Mouse (Mus musculus) liver, adult (tissue): ENCODE measurements around the gene Ajm1.

ENCODE experiments used
- GATA4 ChIP-seq: IDR thresholded peaks from 2 replicates; pipeline ENCODE4 v1.6.1; 2014; ENCODE audit warnings: mild to moderate bottlenecking, low read length; ENCODE audit not compliant: insufficient replicate concordance

The Ajm1 gene

GRCm38 (mm10) chr2:25577951-25578795, 3.4 kb downstream of the Ajm1 start:
- TF ChIP-seq GATA4, result no peak

DNA sequence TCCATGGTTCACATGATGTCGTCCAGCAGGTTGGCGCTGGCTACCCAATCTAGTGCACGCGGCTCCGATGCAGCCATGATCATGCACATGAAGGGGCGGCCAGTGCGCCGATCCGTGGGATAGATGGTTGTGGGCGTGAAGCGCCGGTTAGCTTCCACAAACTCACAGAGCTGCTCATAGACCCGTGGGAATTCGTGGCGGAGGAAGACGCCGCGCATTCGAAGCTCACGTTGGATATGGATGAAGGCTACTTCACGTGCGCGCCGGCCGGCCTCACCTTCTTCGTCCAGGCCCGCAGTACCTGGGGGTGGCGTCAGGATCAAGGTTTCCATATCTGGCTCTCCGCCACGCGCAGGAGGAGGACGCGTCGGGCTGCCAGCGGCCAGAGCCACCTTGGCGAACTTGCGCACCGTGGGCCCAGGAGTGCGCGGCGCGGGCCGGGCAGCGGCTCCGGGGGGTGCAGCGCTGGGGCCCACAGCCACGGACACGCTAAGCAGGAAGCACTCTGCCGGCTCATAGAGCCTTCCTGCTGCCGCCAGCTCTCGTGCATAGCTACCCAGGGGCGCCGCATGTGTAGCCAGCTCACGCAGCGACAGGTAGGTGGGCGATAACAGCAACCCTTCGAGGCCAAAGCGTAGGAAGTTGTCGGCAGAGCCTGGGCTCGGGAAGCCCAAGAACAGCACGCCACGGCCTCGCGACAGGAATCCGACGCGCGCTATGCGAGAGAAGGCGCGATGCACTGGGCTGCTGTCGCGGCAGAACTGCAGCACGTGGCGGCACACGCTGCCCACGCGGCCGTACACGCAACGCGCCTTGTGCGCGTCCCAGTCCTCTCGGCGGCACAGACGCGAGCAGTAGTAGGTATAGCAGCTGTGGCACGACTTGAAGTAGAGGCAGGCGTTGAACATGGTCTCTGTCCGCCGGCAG, 4.3 kb downstream of the Ajm1 start:
- no peak for TF ChIP-seq GATA4

- no peak for TF ChIP-seq GATA4
These were observed 5.3 kb downstream of the Ajm1 start for GRCm38 (mm10) chr2:25576028-25576850.

DNA sequence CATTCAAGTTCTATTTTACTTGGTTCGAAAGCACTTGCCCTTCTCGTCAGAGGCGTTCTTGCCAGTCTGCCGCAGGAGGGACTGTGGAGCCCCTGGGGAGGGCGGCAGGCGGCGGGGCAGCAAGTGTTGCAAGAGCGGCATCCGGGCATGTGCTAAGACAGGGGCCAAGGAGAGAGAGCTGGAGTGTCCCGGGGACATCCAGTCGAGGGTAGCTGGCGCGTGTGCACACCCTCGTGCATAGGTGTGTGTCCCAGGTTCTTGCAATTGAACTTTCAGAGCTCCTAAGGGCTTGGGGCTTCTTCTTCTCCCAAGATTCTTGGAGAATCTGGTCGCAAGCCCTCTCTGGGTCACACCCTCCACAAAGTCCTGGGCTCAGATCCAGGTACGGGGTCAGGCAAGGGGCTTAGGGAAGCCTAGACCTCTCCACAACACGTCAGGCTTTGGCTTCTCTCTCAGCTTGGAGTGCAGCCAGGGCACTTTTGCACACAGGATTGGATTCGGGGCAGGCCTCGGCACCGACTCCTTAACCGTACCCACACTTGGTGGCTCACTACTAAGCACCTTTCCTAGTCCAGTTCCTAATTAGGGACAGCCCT, 6.0 kb downstream of the Ajm1 start:
- TF ChIP-seq GATA4, result no peak

GRCm38 (mm10) chr2:25574579-25575431, 6.8 kb downstream of the Ajm1 start, which contains the start of the genes Mamdc4 and Phpt1:
Gene Mamdc4, minus strand, starts transcription at chr2:25574845.
Gene Phpt1, minus strand, starts transcription at chr2:25575224.
- TF ChIP-seq GATA4, result no peak; the same call in 1 of the 2 replicates

DNA sequence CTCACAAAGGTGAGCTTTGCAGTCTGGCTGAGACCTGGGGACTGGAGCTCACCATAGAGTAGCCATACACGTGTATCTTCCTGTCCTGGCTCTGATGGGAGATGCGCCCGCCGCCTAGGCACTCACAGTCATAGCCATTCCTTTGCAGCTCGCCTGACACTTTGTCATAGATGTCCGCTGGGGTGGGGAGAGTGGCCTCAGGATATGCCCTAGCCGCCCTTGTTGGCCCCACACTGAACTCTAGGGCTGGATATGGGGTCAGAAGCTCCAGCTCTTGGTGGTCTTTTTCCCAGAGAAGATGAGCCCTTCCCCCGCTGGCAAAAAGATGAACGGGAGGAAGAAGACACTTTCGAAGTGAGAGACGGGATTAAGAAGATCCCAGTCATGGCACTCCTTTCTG, 7.4 kb downstream of the Ajm1 start:
- TF ChIP-seq GATA4, result no peak

DNA sequence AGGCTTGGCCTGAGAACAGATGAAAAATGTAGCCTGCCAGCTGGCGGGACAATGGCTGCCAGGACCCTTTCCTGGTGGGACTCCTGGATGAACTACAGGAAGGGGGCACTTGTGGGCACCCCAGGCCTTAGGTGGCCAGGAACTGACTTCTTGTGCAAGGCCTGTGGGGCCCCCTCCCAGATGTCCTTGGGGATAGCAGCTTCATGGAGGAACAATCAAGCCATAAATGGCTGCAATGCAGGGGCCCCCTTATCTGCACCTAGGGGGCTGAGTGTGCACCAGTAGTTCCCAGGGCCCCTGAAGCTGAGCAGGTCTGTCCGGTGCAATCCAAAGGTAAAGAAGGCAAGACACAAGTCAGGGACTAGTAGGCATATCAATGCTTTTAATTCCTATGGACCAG, 8.5 kb downstream of the Ajm1 start:
- no peak for TF ChIP-seq GATA4

GRCm38 (mm10) chr2:25571221-25571620, 10.3 kb downstream of the Ajm1 start:
- no peak for TF ChIP-seq GATA4

DNA sequence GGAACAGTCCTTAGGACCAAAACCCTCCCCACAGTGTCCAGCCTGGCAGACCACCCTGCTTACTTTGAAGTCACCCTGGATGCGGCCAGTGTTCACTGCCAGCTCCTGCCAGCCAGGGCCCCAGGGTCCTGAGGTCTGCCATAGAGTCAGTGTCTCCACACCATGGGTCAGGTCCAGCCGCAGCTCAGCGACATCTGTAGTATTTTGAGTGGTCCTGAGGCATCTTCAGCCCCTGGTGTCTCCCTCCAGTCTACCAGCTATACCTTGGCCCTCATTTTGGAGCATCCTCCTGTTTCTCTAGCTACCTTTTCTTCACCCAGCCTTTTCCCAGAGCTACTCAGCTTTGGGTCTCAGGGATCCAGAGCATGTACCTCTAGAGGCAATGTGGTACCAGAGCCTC, 12.2 kb downstream of the Ajm1 start:
- no peak for TF ChIP-seq GATA4

- TF ChIP-seq GATA4, result no peak
These were observed 13.0 kb downstream of the Ajm1 start for GRCm38 (mm10) chr2:25568473-25569019.

GRCm38 (mm10) chr2:25566558-25566957, 15.0 kb downstream of the Ajm1 start:
- no peak for TF ChIP-seq GATA4

GRCm38 (mm10) chr2:25565741-25566140, 15.8 kb downstream of the Ajm1 start:
- TF ChIP-seq GATA4, result no peak

GRCm38 (mm10) chr2:25561946-25562345, 19.6 kb downstream of the Ajm1 start:
- TF ChIP-seq GATA4, result no peak
